Mouse (Mus musculus): ENCODE data around the gene Atp2b2. TPM values are rescaled to one million over a fixed set of nuclear protein-coding genes. Genes with fewer than 3 reads are reported as not detected.

The Atp2b2 gene
- polyA plus RNA-seq, 1 experiment from 2014 or later = 0.06 TPM

- TF ChIP-seq CTCF (IDR thresholded peaks at IDR 0.05) = no peak
- DNase-seq (ENCODE audit: low read depth, low spot score) (no peak), ATAC-seq (no peak)
- POLR2A ChIA-PET = no interaction called here
- H3K27me3 ChIP-seq = peaks cover 17% of the 10 kb centered on the region
- in situ Hi-C loops (cut with MboI; ENCODE audit: low pct_unique_long_range_greater_than_20kb) = no loop called here
- CTCF ChIA-PET = no interaction called here
Measured at GRCm38 (mm10) chr6:113911094-113911493, 131.3 kb downstream of the Atp2b2 start.

- ChIA-PET POLR2A (no interaction called here), CTCF (no interaction called here)
- in situ Hi-C loops (cut with MboI; ENCODE audit: low pct_unique_long_range_greater_than_20kb) = no loop called here
- no peak for DNase-seq (ENCODE audit: low read depth, low spot score)
- no peak for TF ChIP-seq CTCF (IDR thresholded peaks at IDR 0.05)
- peaks cover 17% of the 10 kb centered on the region for H3K27me3 ChIP-seq
- ATAC-seq = no peak
Measured at GRCm38 (mm10) chr6:113910411-113911055, 131.9 kb downstream of the Atp2b2 start.

GRCm38 (mm10) chr6:113909836-113910235 is 132.6 kb downstream of the Atp2b2 start:
- in situ Hi-C loops (cut with MboI; ENCODE audit: low pct_unique_long_range_greater_than_20kb) = loop anchor here (10.0 kb wide), 1 partner anchor 145 kb away; no protein-coding TSS in a partner anchor
- POLR2A ChIA-PET = no interaction called here
- CTCF ChIA-PET = no interaction called here

GRCm38 (mm10) chr6:113908066-113908465 is 134.3 kb downstream of the Atp2b2 start:
- TF ChIP-seq CTCF (IDR thresholded peaks at IDR 0.05) = no peak
- ChIA-PET POLR2A (no interaction called here), CTCF (no interaction called here)
- H3K27me3 ChIP-seq = peaks cover 17% of the 10 kb centered on the region
- no peak for DNase-seq (ENCODE audit: low read depth, low spot score)
- no peak for ATAC-seq
- in situ Hi-C loops (cut with MboI; ENCODE audit: low pct_unique_long_range_greater_than_20kb) = loop anchor here (10.0 kb wide), 1 partner anchor 143 kb away; no protein-coding TSS in a partner anchor

More at GRCm38 (mm10) chr6:113909836-113910235, 132.6 kb downstream of the Atp2b2 start:
- ATAC-seq (no peak), DNase-seq (ENCODE audit: low read depth, low spot score) (no peak)
- H3K27me3 ChIP-seq = peaks cover 17% of the 10 kb centered on the region
- TF ChIP-seq CTCF (IDR thresholded peaks at IDR 0.05) = no peak

GRCm38 (mm10) chr6:113904406-113904805 is 138.0 kb downstream of the Atp2b2 start:
- in situ Hi-C loops (cut with MboI; ENCODE audit: low pct_unique_long_range_greater_than_20kb) = loop anchor here (10.0 kb wide), 1 partner anchor 140 kb away; no protein-coding TSS in a partner anchor
- ChIA-PET POLR2A (no interaction called here), CTCF (no interaction called here)
- ATAC-seq = no peak
- TF ChIP-seq CTCF (IDR thresholded peaks at IDR 0.05) = no peak
- H3K27me3 ChIP-seq = peaks cover 13% of the 10 kb centered on the region
- no peak for DNase-seq (ENCODE audit: low read depth, low spot score)

GRCm38 (mm10) chr6:113896023-113896422 is 146.4 kb downstream of the Atp2b2 start:
- peaks cover 5% of the 10 kb centered on the region for H3K27me3 ChIP-seq
- in situ Hi-C loops (cut with MboI; ENCODE audit: low pct_unique_long_range_greater_than_20kb) = no loop called here
- POLR2A ChIA-PET = no interaction called here
- CTCF ChIA-PET = no interaction called here
- TF ChIP-seq CTCF (IDR thresholded peaks at IDR 0.05) = no peak
- no peak for ATAC-seq
- DNase-seq (ENCODE audit: low read depth, low spot score) = no peak

- peaks cover 23% of the 10 kb centered on the region for H3K27me3 ChIP-seq
- CTCF ChIA-PET = no interaction called here
- no peak for TF ChIP-seq CTCF (IDR thresholded peaks at IDR 0.05)
- POLR2A ChIA-PET = no interaction called here
- no peak for ATAC-seq
- in situ Hi-C loops (cut with MboI; ENCODE audit: low pct_unique_long_range_greater_than_20kb) = no loop called here
- no peak for DNase-seq (ENCODE audit: low read depth, low spot score)
Measured at GRCm38 (mm10) chr6:113894008-113894407, 148.4 kb downstream of the Atp2b2 start.

GRCm38 (mm10) chr6:113892091-113892674 is 150.2 kb downstream of the Atp2b2 start:
- ATAC-seq (no peak), DNase-seq (ENCODE audit: low read depth, low spot score) (no peak)
- in situ Hi-C loops (cut with MboI; ENCODE audit: low pct_unique_long_range_greater_than_20kb) = no loop called here
- ChIA-PET CTCF (no interaction called here), POLR2A (no interaction called here)
- TF ChIP-seq CTCF (IDR thresholded peaks at IDR 0.05) = no peak
- peaks cover 31% of the 10 kb centered on the region for H3K27me3 ChIP-seq

- no peak for TF ChIP-seq CTCF (IDR thresholded peaks at IDR 0.05)
- CTCF ChIA-PET = no interaction called here
- POLR2A ChIA-PET = no interaction called here
- peaks cover 31% of the 10 kb centered on the region for H3K27me3 ChIP-seq
- in situ Hi-C loops (cut with MboI; ENCODE audit: low pct_unique_long_range_greater_than_20kb) = no loop called here
- DNase-seq (ENCODE audit: low read depth, low spot score) = no peak
- ATAC-seq = no peak
Measured at GRCm38 (mm10) chr6:113891225-113891967, 151.0 kb downstream of the Atp2b2 start.

- no peak for DNase-seq (ENCODE audit: low read depth, low spot score)
- in situ Hi-C loops (cut with MboI; ENCODE audit: low pct_unique_long_range_greater_than_20kb) = no loop called here
- no peak for ATAC-seq
- ChIA-PET CTCF (no interaction called here), POLR2A (no interaction called here)
- TF ChIP-seq CTCF (IDR thresholded peaks at IDR 0.05) = no peak
- H3K27me3 ChIP-seq = peaks cover 32% of the 10 kb centered on the region
Measured at GRCm38 (mm10) chr6:113890858-113891213, 151.6 kb downstream of the Atp2b2 start.
